Mouse (Mus musculus): ENCODE results near the gene Adamtsl1. TPM values are rescaled to one million over a fixed set of nuclear protein-coding genes. Genes with fewer than 3 reads are reported as not detected.

Adamtsl1 gene
- polyA plus RNA-seq, 1 experiment from 2014 or later: 3.0 TPM

- Histone ChIP-seq H3K27ac (no peak overlapping the region), H3K27me3 (ENCODE audit: poor library complexity, severe bottlenecking) (no peaks in the 10 kb centered on the region), H3K4me3 (no peak overlapping the region), H3K4me1 (no peaks in the 10 kb centered on the region), H3K9me3 (peaks cover 6% of the 10 kb centered on the region; the same call in 1 of the 2 replicates), H3K36me3 (replicated peaks) (no peaks in the 10 kb centered on the region)
- DNase-seq (ENCODE audit: extremely low spot score, low spot score): no peak
- WGBS: 75% methylated on average over 4 of the region's 4 CpGs
Measured at GRCm38 (mm10) chr4:86302095-86302494, 788.1 kb downstream of the Adamtsl1 start.

GRCm38 (mm10) chr4:86306753-86307152 is 792.8 kb downstream of the Adamtsl1 start:
- H3K4me3 ChIP-seq: no peak overlapping the region
- no peak for DNase-seq (ENCODE audit: extremely low spot score, low spot score)
- no peak overlapping the region for H3K27ac ChIP-seq
- H3K36me3 ChIP-seq (replicated peaks): no peaks in the 10 kb centered on the region
- H3K9me3 ChIP-seq: no peaks in the 10 kb centered on the region
- H3K4me1 ChIP-seq: 0 out of 2 replicates have a peak, but pooled peaks cover 3% of the 10 kb centered on the region
- H3K27me3 ChIP-seq (ENCODE audit: poor library complexity, severe bottlenecking): no peaks in the 10 kb centered on the region

- H3K9me3 ChIP-seq: no peaks in the 10 kb centered on the region
- H3K36me3 ChIP-seq (replicated peaks): no peaks in the 10 kb centered on the region
- no peaks in the 10 kb centered on the region for H3K27me3 ChIP-seq (ENCODE audit: poor library complexity, severe bottlenecking)
- no peak for DNase-seq (ENCODE audit: extremely low spot score, low spot score)
- no peak overlapping the region for H3K4me3 ChIP-seq
- 91% methylated on average over 2 of the region's 2 CpGs for WGBS
- H3K27ac ChIP-seq: no peak overlapping the region
- H3K4me1 ChIP-seq: 0 out of 2 replicates have a peak, but pooled peaks cover 3% of the 10 kb centered on the region
Measured at GRCm38 (mm10) chr4:86309178-86309577, 795.2 kb downstream of the Adamtsl1 start.

- WGBS: 74% methylated on average over 7 of the region's 7 CpGs
- Histone ChIP-seq H3K27ac (no peak overlapping the region), H3K9me3 (no peaks in the 10 kb centered on the region), H3K4me3 (no peak overlapping the region), H3K27me3 (ENCODE audit: poor library complexity, severe bottlenecking) (no peaks in the 10 kb centered on the region), H3K4me1 (0 out of 2 replicates have a peak, but pooled peaks cover 3% of the 10 kb centered on the region), H3K36me3 (replicated peaks) (no peaks in the 10 kb centered on the region)
- no peak for DNase-seq (ENCODE audit: extremely low spot score, low spot score)
Measured at GRCm38 (mm10) chr4:86310806-86311730, 797.1 kb downstream of the Adamtsl1 start.

- DNase-seq (ENCODE audit: extremely low spot score, low spot score): no peak
- Histone ChIP-seq H3K9me3 (no peaks in the 10 kb centered on the region), H3K36me3 (replicated peaks) (no peaks in the 10 kb centered on the region), H3K4me3 (no peak overlapping the region), H3K27ac (no peak overlapping the region), H3K27me3 (ENCODE audit: poor library complexity, severe bottlenecking) (no peaks in the 10 kb centered on the region), H3K4me1 (0 out of 2 replicates have a peak, but pooled peaks cover 3% of the 10 kb centered on the region)
- WGBS: 88% methylated on average over 2 of the region's 2 CpGs
Measured at GRCm38 (mm10) chr4:86312366-86312765, 798.4 kb downstream of the Adamtsl1 start.

- Histone ChIP-seq H3K4me1 (0 out of 2 replicates have a peak, but pooled peaks cover 3% of the 10 kb centered on the region), H3K4me3 (no peak overlapping the region), H3K27me3 (ENCODE audit: poor library complexity, severe bottlenecking) (no peaks in the 10 kb centered on the region), H3K9me3 (no peaks in the 10 kb centered on the region), H3K27ac (no peak overlapping the region), H3K36me3 (replicated peaks) (no peaks in the 10 kb centered on the region)
- no peak for DNase-seq (ENCODE audit: extremely low spot score, low spot score)
- 83% methylated on average over 3 of the region's 3 CpGs for WGBS
Measured at GRCm38 (mm10) chr4:86314442-86314841, 800.5 kb downstream of the Adamtsl1 start.

GRCm38 (mm10) chr4:86315122-86315521 is 801.1 kb downstream of the Adamtsl1 start:
- 0 out of 2 replicates have a peak, but pooled peaks cover 3% of the 10 kb centered on the region for H3K4me1 ChIP-seq

GRCm38 (mm10) chr4:86317916-86318542 is 804.1 kb downstream of the Adamtsl1 start:
- WGBS: 81% methylated on average over 3 of the region's 3 CpGs
- no peaks in the 10 kb centered on the region for H3K36me3 ChIP-seq (replicated peaks)

More at GRCm38 (mm10) chr4:86315122-86315521, 801.1 kb downstream of the Adamtsl1 start:
- Histone ChIP-seq H3K36me3 (replicated peaks) (no peaks in the 10 kb centered on the region), H3K9me3 (no peaks in the 10 kb centered on the region), H3K27ac (no peak overlapping the region), H3K27me3 (ENCODE audit: poor library complexity, severe bottlenecking) (no peaks in the 10 kb centered on the region), H3K4me3 (no peak overlapping the region)
- WGBS: 93% methylated on average over 4 of the region's 4 CpGs
- no peak for DNase-seq (ENCODE audit: extremely low spot score, low spot score)

GRCm38 (mm10) chr4:86325411-86325810 is 811.4 kb downstream of the Adamtsl1 start:
- no peak for DNase-seq (ENCODE audit: extremely low spot score, low spot score)
- Histone ChIP-seq H3K36me3 (replicated peaks) (no peaks in the 10 kb centered on the region), H3K9me3 (no peaks in the 10 kb centered on the region), H3K27me3 (ENCODE audit: poor library complexity, severe bottlenecking) (no peaks in the 10 kb centered on the region), H3K27ac (no peak overlapping the region), H3K4me1 (0 out of 2 replicates have a peak, but pooled peaks cover 13% of the 10 kb centered on the region), H3K4me3 (no peak overlapping the region)
- 88% methylated on average over 2 of the region's 2 CpGs for WGBS

More at GRCm38 (mm10) chr4:86317916-86318542, 804.1 kb downstream of the Adamtsl1 start:
- Histone ChIP-seq H3K4me3 (no peak overlapping the region), H3K9me3 (no peaks in the 10 kb centered on the region), H3K4me1 (no peaks in the 10 kb centered on the region), H3K27me3 (ENCODE audit: poor library complexity, severe bottlenecking) (no peaks in the 10 kb centered on the region), H3K27ac (no peak overlapping the region)
- DNase-seq (ENCODE audit: extremely low spot score, low spot score): no peak

- Histone ChIP-seq H3K27me3 (ENCODE audit: poor library complexity, severe bottlenecking) (no peaks in the 10 kb centered on the region), H3K36me3 (replicated peaks) (no peaks in the 10 kb centered on the region)
Measured at GRCm38 (mm10) chr4:86326003-86326402, 812.0 kb downstream of the Adamtsl1 start.

GRCm38 (mm10) chr4:86326638-86327037 is 812.7 kb downstream of the Adamtsl1 start:
- H3K27ac ChIP-seq: no peak overlapping the region
- H3K4me3 ChIP-seq: no peak overlapping the region
- H3K27me3 ChIP-seq (ENCODE audit: poor library complexity, severe bottlenecking): no peaks in the 10 kb centered on the region
- no peaks in the 10 kb centered on the region for H3K36me3 ChIP-seq (replicated peaks)
- H3K9me3 ChIP-seq: no peaks in the 10 kb centered on the region
- DNase-seq (ENCODE audit: extremely low spot score, low spot score): no peak
- H3K4me1 ChIP-seq: 0 out of 2 replicates have a peak, but pooled peaks cover 13% of the 10 kb centered on the region
- WGBS: 86% methylated on average over 8 of the region's 8 CpGs

More at GRCm38 (mm10) chr4:86326003-86326402, 812.0 kb downstream of the Adamtsl1 start:
- H3K4me3 ChIP-seq: no peak overlapping the region
- DNase-seq (ENCODE audit: extremely low spot score, low spot score): no peak
- no peaks in the 10 kb centered on the region for H3K9me3 ChIP-seq
- 0 out of 2 replicates have a peak, but pooled peaks cover 13% of the 10 kb centered on the region for H3K4me1 ChIP-seq
- WGBS: 80% methylated on average over 5 of the region's 5 CpGs
- no peak overlapping the region for H3K27ac ChIP-seq

GRCm38 (mm10) chr4:86329481-86329880 is 815.5 kb downstream of the Adamtsl1 start:
- H3K4me1 ChIP-seq: 0 out of 2 replicates have a peak, but pooled peaks cover 13% of the 10 kb centered on the region
- no peak for DNase-seq (ENCODE audit: extremely low spot score, low spot score)
- no peaks in the 10 kb centered on the region for H3K9me3 ChIP-seq
- no peaks in the 10 kb centered on the region for H3K27me3 ChIP-seq (ENCODE audit: poor library complexity, severe bottlenecking)
- H3K4me3 ChIP-seq: no peak overlapping the region
- H3K27ac ChIP-seq: no peak overlapping the region
- H3K36me3 ChIP-seq (replicated peaks): no peaks in the 10 kb centered on the region
- WGBS: 98% methylated on average over 1 of the region's 1 CpGs
